Mouse (Mus musculus) midbrain, embryonic 12.5 days (tissue): ENCODE measurements around the gene Cptp. TPM values are rescaled to one million over a fixed set of nuclear protein-coding genes. Genes with fewer than 3 reads are reported as not detected.
A peak's percentile ranks its signal among the peaks of the same experiment; 100 is the strongest.

Experiments used
- ATAC-seq: fragments of 200-750 bp; cut with Nextera tagmentation; 2 replicates; pipeline ENCODE4 v1.8.0; 2017; ENCODE audit warnings: low read depth, moderate TSS enrichment, moderate library complexity; ENCODE audit not compliant: low FRiP score
- H3K27ac ChIP-seq: fragments of 300-500 bp; sonication (generic); replicated peaks from 2 replicates; pipeline ENCODE4 v1.5.1; 2016; ENCODE audit warnings: mild to moderate bottlenecking
- H3K27me3 ChIP-seq: fragments of 300-500 bp; sonication (generic); 2 replicates; pipeline ENCODE4 v1.6.1; 2016; ENCODE audit warnings: mild to moderate bottlenecking
- H3K36me3 ChIP-seq: fragments of 300-500 bp; sonication (generic); 2 replicates; pipeline ENCODE4 v1.6.1; 2016
- H3K4me1 ChIP-seq: fragments of 300-500 bp; sonication (generic); 2 replicates; pipeline ENCODE4 v1.6.1; 2016
- H3K4me2 ChIP-seq: fragments of 300-500 bp; sonication (generic); replicated peaks from 2 replicates; pipeline ENCODE4 v1.6.1; 2016; ENCODE audit warnings: mild to moderate bottlenecking, moderate library complexity
- H3K4me3 ChIP-seq: fragments of 300-500 bp; sonication (generic); 2 replicates; pipeline ENCODE4 v1.5.1; 2016; ENCODE audit warnings: mild to moderate bottlenecking
- H3K9ac ChIP-seq: fragments of 300-500 bp; sonication (generic); replicated peaks from 2 replicates; pipeline ENCODE4 v1.6.1; 2016; ENCODE audit warnings: mild to moderate bottlenecking, moderate library complexity
- H3K9me3 ChIP-seq: fragments of 300-500 bp; sonication (generic); 2 replicates; pipeline ENCODE4 v1.6.1; 2016; ENCODE audit warnings: mild to moderate bottlenecking
- WGBS: fragments of 180-500 bp; shearing (Covaris S2); methylation state at CpG from one replicate; pipeline ENCODE4 v1.1.7; 2016; 5-methylcytosine and 5-hydroxymethylcytosine counted together
- polyA plus RNA-seq: library from polyadenylated mRNA; unstranded; fragments of >200 nt; fragmentation: Nextera tagmentation; extraction: Ambion mirVana; gene quantifications from 2 replicates; pipeline ENCODE4 v1.2.1, GENCODE M21; 2016

The Cptp gene
- polyA plus RNA-seq, result 21.7 and 23.5 TPM in 2 replicates

DNA sequence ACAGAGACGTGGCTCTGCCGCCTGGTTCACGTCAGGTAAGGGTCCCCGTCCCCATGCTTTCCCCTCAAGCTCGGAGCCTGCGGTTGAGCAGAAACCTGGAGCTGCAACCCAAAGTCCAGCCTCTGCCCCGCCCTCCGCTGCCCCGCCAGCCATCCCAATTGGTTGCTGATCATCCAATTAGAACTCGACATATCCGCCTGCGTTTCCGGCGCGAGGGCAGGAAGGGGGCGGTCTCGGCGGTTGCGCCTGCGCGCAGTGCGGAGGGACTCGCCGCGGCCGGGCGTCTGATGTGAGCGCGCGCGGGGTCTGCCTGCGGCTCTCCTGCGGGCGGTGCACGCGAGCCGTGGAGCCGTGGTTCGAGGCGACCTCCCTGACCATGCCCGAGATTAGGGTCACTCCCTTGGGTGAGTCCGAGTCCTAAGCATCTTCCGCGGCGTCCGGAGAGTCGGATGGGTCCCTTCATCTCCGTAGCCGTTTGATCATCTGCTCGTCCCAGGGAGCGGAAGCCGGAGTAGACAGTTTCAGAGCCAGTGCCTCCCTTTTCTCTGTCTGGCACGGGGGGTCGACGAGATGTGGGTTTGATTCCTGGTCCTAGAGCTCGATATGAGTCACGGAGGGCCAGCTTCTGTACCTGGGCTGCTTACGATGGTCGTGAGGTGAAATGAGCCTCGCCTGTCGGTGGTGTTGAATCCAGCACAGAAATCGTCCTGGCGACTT, at the start of gene Cptp, which contains the start of gene Ints11:
Cptp (minus strand) TSS at position 124 of the 717 bp plus-strand sequence.
Ints11 (plus strand) TSS at position 230 of the 717 bp plus-strand sequence.
- H3K27me3 ChIP-seq, result no peaks in the 10 kb centered on the region
- peak within 1 kb of the TSS; percentile 58 for H3K27ac ChIP-seq
- H3K9me3 ChIP-seq, result no peaks in the 10 kb centered on the region
- under 1% methylated on average over 63 of the region's 63 CpGs for WGBS
- H3K4me1 ChIP-seq, result peaks cover 28% of the 10 kb centered on the region
- ATAC-seq, result peak; percentile 98
- H3K9ac ChIP-seq, result peak within 1 kb of the TSS; percentile 82
- peak within 1 kb of the TSS; percentile 97 for H3K4me2 ChIP-seq
- H3K36me3 ChIP-seq, result peaks cover 48% of the 10 kb centered on the region
- peak within 1 kb of the TSS; percentile 73 for H3K4me3 ChIP-seq

DNA sequence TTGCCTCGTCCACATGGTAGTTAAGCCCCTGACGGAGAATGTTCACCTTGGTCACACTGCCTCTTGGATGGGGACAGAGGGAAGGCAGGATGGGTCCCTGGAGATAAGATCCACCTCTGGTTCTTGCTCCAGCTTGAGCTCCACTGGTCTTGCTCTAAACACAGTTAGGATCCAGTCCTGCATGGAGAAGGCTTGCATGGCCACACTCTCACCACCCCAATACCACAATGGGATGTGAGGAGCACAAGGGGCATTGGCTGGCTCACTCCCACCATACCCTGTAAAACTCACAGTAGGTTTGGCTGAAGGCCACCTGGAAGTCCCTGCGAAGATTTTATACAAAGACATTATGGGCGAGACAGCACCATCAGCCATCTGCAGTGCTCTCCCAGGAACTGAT, 39.5 kb upstream of the Cptp start:
- Histone ChIP-seq H3K4me2 (no peak overlapping the region), H3K27me3 (no peaks in the 10 kb centered on the region), H3K27ac (no peak overlapping the region), H3K4me1 (no peaks in the 10 kb centered on the region), H3K36me3 (peaks cover 35% of the 10 kb centered on the region), H3K9me3 (no peaks in the 10 kb centered on the region), H3K9ac (no peak overlapping the region), H3K4me3 (no peak overlapping the region)
- no peak for ATAC-seq
- 85% methylated on average over 4 of the region's 4 CpGs for WGBS

DNA sequence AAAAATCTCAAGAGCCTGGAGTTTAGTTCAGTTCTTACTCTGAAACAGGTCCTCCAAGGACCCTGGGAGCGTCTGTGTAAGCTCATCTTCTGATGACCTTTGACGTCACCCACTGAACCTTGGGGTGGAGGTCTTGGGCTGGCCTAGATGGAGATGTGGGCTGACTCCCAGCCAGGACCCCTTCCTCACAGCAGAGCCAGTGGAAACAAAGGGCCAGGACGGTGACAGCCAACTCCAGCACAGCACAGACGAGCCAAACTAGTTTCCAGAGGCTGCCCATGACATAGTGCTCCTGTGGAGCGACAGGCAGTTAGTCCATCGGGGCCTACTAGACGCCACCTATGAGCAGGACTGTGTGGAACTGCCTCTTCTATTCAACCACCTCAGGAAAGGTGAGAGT, 39.0 kb upstream of the Cptp start:
- peaks cover 39% of the 10 kb centered on the region for H3K36me3 ChIP-seq
- no peak overlapping the region for H3K4me2 ChIP-seq
- H3K27me3 ChIP-seq, result no peaks in the 10 kb centered on the region
- no peak overlapping the region for H3K27ac ChIP-seq
- 80% methylated on average over 7 of the region's 7 CpGs for WGBS
- H3K4me3 ChIP-seq, result no peak overlapping the region
- H3K9me3 ChIP-seq, result no peaks in the 10 kb centered on the region
- no peaks in the 10 kb centered on the region for H3K4me1 ChIP-seq
- no peak for ATAC-seq
- H3K9ac ChIP-seq, result no peak overlapping the region

DNA sequence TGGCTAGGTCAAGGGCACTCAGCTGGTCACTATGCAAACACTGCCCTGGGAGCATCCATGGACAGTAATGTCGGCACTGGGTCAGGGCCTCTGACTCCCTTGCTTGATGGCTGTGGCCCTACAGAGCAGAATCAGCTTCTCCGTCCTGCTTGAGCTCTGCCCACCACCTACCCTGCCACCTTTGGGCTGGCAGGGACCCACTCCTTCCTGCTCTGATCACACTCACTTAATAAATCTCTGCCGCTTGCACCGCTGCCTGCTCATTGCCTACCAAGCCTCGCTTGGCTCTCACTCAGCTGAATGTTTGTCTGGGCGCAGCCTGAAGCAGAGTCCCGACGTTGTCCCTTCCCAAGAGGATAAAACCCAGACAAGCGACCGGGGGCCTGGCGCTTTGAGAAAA, 37.8 kb upstream of the Cptp start:
- H3K27me3 ChIP-seq, result no peaks in the 10 kb centered on the region
- ATAC-seq, result no peak
- H3K4me2 ChIP-seq, result no peak overlapping the region
- no peak overlapping the region for H3K9ac ChIP-seq
- peaks cover 52% of the 10 kb centered on the region for H3K36me3 ChIP-seq
- no peak overlapping the region for H3K4me3 ChIP-seq
- WGBS, result 86% methylated on average over 11 of the region's 11 CpGs
- no peaks in the 10 kb centered on the region for H3K4me1 ChIP-seq
- no peak overlapping the region for H3K27ac ChIP-seq
- H3K9me3 ChIP-seq, result no peaks in the 10 kb centered on the region

DNA sequence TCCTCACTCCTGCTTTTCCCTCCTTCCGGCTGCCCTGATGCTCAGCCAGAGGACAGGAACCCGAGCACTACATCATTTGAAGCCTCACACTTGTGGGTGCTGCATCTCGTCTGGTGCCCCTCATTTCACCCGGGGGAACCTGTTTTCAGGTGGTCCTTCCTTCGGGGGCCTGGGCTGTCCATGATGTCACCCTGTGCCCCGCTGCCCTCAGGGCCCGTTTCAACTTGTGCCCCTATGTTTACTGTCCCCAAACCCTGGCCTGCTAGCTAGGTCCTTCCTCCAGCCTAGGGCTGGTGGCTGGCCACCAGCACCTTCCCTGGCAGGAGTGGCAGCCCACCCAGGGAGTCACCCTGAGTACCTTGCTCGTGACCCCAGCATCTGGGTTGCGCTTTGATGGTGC, 36.9 kb upstream of the Cptp start:
- H3K9me3 ChIP-seq, result no peaks in the 10 kb centered on the region
- peaks cover 61% of the 10 kb centered on the region for H3K36me3 ChIP-seq
- no peak overlapping the region for H3K4me3 ChIP-seq
- 81% methylated on average over 9 of the region's 9 CpGs for WGBS
- no peak for ATAC-seq
- no peaks in the 10 kb centered on the region for H3K27me3 ChIP-seq
- no peak overlapping the region for H3K27ac ChIP-seq
- no peak overlapping the region for H3K4me2 ChIP-seq
- H3K4me1 ChIP-seq, result no peaks in the 10 kb centered on the region
- no peak overlapping the region for H3K9ac ChIP-seq

DNA sequence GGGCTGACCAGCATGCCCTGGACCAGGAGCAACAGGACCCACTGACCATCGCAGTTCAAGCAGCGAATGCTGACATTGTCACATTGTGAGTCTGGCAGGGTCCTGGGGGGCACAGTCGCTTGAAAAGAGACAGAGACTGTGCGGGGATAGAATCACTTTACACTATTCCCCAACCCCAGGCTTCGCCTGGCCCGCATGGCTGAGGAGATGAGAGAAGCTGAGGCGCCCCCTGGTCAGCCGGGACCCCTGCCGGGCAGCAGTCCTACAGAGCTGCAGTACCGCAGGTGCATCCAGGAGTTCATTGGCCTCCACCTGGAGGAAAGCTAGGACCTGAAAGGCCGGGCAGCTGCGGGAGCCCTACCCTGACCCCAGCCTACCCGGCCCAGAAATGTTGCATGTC, 36.4 kb upstream of the Cptp start:
- Histone ChIP-seq H3K9ac (no peak overlapping the region), H3K4me1 (no peaks in the 10 kb centered on the region), H3K36me3 (peaks cover 66% of the 10 kb centered on the region), H3K27me3 (no peaks in the 10 kb centered on the region), H3K27ac (no peak overlapping the region), H3K4me2 (no peak overlapping the region), H3K4me3 (no peak overlapping the region), H3K9me3 (no peaks in the 10 kb centered on the region)
- WGBS, result 86% methylated on average over 12 of the region's 13 CpGs
- no peak for ATAC-seq

DNA sequence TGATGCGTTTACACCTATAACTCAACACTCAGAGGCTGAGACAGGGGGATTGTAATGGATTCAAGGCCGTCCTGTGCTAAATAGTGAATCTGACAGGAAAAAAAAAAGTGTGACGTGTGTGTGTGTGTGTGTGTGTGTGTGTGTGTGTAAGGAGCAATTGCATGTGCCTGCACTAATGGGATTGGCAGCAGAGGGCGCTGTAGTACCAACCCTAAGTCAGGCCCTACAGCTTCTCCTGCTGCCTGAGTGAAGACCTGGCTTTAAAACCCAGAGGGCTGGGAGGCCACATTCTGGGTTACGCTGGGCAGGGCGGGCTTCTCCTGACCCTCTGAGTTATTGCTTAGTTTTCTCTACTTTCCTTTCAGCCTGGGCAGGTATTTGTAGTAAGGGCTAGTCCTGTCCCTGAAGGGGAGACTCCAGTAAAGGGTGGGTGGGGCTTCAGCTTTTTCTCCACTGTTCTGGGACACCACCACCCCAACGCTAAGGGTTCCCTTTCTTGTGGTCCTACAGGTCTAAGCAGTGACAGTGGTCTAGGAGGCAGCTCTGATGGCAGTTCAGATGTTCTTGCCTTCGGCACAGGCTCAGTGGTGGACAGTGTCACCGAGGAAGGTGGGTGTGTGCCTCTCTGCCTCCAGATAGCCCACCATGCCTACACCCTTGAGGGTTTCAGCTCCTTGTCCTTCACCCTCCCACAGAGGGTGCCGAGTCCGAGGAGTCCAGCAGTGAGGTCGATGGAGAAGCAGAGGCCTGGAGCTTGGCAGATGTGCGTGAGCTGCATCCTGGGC, 35.3 kb upstream of the Cptp start:
- Histone ChIP-seq H3K9me3 (no peaks in the 10 kb centered on the region), H3K27ac (no peak overlapping the region), H3K4me3 (no peak overlapping the region), H3K4me2 (no peak overlapping the region), H3K9ac (no peak overlapping the region), H3K27me3 (no peaks in the 10 kb centered on the region), H3K4me1 (no peaks in the 10 kb centered on the region), H3K36me3 (peaks cover 77% of the 10 kb centered on the region)
- 94% methylated on average over 12 of the region's 13 CpGs for WGBS
- no peak for ATAC-seq

DNA sequence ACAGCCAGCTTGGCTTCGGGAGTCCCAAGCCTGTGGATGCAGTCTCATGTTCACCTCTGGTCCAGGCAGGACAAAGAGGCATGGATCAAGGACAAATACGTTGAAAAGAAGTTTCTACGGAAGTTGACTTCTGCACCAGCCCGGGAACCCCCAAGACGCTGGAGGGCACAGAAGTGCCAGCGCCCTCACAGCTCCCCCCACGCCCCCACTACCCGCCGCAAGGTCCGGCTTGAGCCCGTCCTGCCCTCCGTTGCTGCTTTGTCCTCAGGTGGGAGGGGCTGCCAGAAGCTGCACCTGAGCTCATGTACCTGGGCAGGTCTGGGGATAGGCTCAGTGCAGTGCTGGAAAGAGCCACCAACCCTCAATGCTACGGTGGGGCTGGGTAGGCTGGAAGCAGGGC, 34.0 kb upstream of the Cptp start:
- ATAC-seq, result no peak
- Histone ChIP-seq H3K36me3 (peaks cover 90% of the 10 kb centered on the region), H3K27ac (no peak overlapping the region), H3K4me1 (no peaks in the 10 kb centered on the region), H3K27me3 (no peaks in the 10 kb centered on the region), H3K4me3 (no peak overlapping the region), H3K9ac (no peak overlapping the region), H3K9me3 (no peaks in the 10 kb centered on the region), H3K4me2 (no peak overlapping the region)
- 97% methylated on average over 13 of the region's 13 CpGs for WGBS

DNA sequence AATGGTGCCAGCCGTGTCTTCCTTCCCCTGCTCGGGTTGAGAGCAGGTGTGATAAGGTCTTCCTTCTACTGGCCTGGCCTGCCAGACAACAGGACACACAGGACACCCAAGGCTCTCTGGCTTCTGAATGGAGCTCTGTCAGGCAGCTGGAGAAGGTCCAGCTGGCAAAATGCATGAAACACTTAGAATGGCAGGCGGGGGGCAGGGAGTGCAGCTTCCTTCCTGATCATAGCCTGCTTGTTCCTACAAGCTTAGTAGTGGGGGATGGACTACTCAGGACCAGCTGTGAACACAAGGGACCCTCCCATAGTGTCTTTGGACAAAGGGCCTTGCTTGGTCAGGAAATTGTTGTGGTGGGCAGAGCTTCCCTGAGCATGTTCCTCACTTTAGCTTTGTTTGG, 32.0 kb upstream of the Cptp start:
- Histone ChIP-seq H3K4me2 (no peak overlapping the region), H3K36me3 (peaks cover 94% of the 10 kb centered on the region)
- WGBS, result 88% methylated on average over 3 of the region's 3 CpGs

DNA sequence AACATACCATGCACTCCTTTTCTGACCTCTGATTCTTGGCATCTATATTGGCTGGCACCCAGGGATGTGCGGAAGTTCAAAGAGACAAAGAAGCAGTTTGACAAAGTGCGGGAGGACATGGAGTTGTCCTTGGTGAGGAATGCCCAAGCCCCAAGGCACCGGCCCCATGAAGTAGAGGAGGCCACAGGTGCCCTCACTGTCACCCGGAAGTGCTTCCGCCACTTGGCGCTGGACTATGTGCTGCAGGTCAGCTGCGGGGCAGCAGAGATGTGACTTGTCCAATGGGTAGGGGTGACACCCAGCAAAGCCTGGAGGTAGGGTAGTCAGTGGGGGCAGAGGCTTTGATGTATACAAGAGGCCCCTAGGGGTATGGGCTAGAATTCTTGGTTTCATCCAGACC, 30.1 kb upstream of the Cptp start:
- peaks cover 81% of the 10 kb centered on the region for H3K36me3 ChIP-seq
- WGBS, result 97% methylated on average over 7 of the region's 7 CpGs

More for the DNA sequence above, 32.0 kb upstream of the Cptp start:
- Histone ChIP-seq H3K4me1 (no peaks in the 10 kb centered on the region), H3K9me3 (no peaks in the 10 kb centered on the region), H3K27ac (no peak overlapping the region), H3K4me3 (no peak overlapping the region), H3K9ac (no peak overlapping the region), H3K27me3 (no peaks in the 10 kb centered on the region)
- no peak for ATAC-seq

DNA sequence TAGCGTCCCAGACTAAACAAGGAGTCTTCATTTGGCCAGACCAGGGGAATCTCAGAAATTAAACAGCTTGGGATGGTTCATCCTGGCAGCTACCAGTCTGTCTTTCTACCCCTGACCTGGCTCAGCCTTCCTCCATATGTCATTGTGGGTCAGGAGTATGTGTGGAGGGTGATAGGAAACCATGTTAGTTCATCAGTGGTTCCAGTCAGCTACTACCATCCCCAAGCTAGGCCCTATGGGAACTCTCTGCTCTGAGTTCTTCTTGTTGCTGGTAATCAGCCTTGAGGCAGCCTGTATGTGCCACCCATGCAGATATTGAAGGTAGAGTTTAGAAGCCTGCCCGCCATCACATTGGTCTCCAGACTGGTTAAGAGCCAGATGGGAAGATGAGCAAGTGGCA, 29.1 kb upstream of the Cptp start:
- H3K27me3 ChIP-seq, result no peaks in the 10 kb centered on the region
- no peak for ATAC-seq
- no peak overlapping the region for H3K4me3 ChIP-seq
- no peak overlapping the region for H3K4me2 ChIP-seq
- H3K9ac ChIP-seq, result no peak overlapping the region
- H3K27ac ChIP-seq, result no peak overlapping the region
- H3K4me1 ChIP-seq, result peaks cover 23% of the 10 kb centered on the region
- WGBS, result 88% methylated on average over 2 of the region's 2 CpGs
- no peaks in the 10 kb centered on the region for H3K9me3 ChIP-seq
- H3K36me3 ChIP-seq, result peaks cover 71% of the 10 kb centered on the region

More for the DNA sequence above, 30.1 kb upstream of the Cptp start:
- Histone ChIP-seq H3K4me2 (no peak overlapping the region), H3K9me3 (no peaks in the 10 kb centered on the region), H3K9ac (no peak overlapping the region), H3K4me3 (no peak overlapping the region), H3K4me1 (peaks cover 13% of the 10 kb centered on the region), H3K27me3 (no peaks in the 10 kb centered on the region), H3K27ac (no peak overlapping the region)
- no peak for ATAC-seq

DNA sequence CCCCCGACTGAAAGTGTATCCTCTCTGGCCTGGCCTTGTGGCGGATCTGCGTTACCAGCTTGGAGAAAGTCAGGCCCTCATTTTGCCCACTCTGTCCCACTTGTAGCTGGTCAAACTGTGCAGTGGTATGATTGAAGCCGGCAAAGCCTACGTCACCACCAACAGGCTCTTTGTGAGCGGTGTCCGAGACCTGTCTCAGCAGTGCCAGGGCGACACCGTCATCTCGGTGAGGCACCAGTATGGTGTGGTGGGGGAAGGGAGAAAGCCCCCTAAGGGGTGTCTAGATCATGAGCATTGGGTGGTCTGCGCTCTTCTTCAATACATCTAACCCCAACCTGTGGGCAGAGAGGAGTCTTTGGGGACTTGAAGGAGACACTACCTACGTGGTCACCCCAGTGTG, 27.2 kb upstream of the Cptp start:
- Histone ChIP-seq H3K4me2 (no peak overlapping the region), H3K9ac (no peak overlapping the region), H3K36me3 (peaks cover 52% of the 10 kb centered on the region), H3K27me3 (no peaks in the 10 kb centered on the region), H3K27ac (no peak overlapping the region), H3K4me1 (peaks cover 30% of the 10 kb centered on the region), H3K9me3 (no peaks in the 10 kb centered on the region), H3K4me3 (no peak overlapping the region)
- 98% methylated on average over 12 of the region's 12 CpGs for WGBS
- ATAC-seq, result no peak
